Mouse (Mus musculus): ENCODE data around the gene Astn2.

Astn2 gene

DNA sequence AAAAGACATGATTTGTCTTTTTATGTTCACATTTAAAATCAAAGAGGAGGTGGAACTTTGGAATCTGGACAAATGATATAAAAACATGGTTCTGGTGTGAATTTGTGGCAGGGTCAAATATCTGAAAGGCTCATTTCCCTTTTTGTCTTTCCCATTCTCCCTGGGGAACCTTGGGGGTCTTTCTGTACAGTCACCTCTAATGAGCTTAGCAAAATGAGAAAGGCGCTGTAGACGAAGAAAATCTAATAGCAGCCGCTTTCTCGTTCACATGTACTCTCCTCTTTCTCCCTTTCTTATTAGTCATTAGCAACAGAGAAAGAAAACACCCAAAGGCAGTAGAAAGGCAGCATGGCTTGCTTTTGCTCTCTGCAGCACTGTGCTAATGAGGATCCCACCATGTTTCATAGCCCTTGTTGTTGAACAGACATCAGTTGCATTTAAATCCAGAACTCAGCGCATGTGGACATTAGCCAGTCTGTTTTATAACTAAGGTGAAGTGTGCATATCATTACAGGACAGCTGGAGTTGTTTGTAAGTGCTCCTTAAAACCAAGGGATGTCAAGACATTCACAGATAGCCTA lies 737.3 kb downstream of the Astn2 start:
- no peak for DNase-seq

DNA sequence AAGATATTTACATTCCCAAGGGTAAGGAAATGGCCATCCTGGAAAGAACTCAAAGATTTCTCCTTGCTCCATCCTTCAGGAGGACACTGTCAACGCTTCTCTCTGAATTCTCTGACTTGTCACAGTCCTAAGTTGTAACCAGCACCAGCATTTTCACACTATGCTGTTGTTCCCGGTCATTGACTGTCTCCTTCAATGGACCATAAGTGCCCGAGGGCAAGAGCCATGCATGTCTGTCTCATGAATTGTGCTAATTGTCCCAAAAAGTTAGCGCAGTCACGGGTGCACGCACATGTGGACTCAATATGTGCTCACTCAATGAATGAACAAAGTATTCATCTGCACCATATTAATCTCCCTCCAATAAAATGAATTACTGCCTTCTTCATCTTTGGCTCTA lies 741.2 kb downstream of the Astn2 start:
- no peak for DNase-seq

DNA sequence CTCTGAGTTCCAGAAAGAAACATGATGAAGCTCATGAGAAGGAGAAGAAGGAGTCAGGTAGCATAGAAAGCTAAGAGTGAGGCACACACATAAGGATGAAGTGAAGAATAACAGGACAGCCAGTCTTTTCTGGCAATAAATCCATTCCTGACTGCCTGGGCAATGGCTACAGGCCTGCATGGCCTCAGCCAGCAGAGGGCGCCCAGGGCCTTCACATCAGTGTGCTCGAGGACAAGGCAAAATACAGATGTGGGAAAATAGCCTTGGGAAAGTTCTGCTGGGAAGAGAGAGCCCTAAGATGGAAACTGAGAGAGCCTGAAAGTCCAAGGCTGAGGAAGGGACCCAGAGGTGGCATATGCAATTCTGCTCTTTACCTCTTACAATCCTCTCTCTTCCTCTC lies 749.7 kb downstream of the Astn2 start:
- peak; percentile 63 to 90 for DNase-seq

DNA sequence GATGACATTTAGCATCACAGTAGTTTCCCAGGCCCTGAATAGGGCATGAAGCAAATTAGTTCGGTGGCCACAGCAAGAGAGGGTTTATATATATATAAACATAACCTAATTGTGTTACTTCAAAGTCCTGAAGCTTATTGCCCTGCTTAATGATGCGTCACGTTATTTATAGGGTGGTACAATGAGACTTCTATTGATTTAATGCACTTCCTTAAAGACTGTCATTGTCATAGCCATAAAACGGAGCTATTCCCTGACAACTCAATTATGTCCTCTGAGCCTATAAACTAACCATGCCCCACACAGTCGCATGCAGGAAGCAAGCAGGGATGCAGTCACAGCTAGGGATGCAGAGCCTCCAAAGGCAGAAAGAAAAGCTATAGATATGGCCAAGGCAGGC lies 761.8 kb downstream of the Astn2 start:
- no peak for DNase-seq

DNA sequence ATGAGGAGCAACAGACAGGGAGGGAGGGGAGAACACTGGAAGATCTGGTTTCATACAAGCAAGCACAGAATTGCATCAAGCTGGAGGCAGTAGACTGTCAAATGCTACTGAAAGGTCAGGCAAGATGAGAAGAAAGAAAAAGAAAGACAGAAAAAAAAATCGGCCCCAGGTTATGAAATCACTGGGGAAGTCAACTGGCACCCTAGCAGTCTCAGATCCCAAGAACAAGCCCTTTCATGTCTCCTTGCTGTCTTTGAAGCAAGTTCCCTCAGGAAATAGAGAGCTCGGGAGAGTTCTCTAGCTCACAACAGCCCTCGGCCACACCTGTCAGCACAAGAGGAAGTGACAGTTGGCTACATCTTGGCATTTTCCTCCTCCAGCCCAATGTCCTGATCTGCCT lies 766.2 kb downstream of the Astn2 start:
- DNase-seq = no peak

DNA sequence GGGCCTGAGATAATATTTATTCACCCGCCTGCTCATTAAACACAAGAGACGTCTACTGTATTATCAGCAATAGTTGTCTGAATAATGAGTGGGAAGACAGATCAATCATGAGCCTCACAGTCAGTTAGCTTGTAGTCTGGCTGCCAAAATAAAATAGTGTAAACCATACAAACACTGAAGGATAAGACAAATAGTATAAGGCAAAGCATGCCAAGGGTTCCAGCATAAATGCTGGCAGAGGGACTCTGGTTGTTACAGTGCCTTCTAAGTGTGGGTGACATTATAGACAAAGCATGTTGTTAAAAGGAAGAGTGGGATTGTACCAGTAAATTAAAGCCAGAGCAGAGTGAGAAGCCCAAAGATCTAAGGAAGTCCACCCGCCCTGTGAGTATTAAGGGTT lies 784.3 kb downstream of the Astn2 start:
- DNase-seq = no peak

DNA sequence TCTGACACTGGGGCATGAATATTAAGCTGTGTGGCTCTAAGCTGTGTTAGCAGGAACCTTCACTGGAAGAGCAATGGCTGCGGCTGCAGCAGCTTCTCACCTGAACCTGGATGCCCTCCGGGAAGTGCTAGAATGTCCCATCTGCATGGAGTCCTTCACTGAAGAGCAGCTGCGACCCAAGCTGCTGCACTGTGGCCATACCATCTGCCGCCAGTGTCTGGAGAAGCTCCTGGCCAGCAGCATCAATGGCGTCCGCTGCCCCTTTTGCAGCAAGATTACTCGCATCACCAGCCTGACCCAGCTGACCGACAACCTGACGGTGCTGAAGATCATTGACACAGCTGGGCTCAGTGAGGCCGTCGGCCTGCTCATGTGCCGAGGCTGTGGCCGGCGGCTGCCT lies 791.3 kb downstream of the Astn2 start:
- no peak for DNase-seq

DNA sequence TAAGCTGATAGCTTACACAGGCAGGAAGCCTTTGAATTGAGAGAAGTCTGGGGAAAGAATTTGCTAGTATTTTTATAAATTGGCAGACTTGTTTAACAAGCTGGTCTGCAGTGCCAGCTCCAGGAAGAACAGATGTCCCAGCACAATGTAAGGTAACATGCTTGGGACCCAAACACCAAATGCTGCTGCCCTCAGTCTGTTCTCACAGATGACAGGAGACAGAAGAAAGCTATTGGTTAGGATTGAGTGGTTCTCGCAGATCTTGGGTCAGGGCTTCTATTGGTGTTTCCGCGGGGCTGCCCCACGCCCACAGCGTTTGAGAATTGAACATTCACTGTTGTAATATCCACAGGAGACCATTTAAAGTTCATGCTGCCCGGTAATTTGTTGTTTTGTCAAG lies 793.5 kb downstream of the Astn2 start:
- DNase-seq = no peak

DNA sequence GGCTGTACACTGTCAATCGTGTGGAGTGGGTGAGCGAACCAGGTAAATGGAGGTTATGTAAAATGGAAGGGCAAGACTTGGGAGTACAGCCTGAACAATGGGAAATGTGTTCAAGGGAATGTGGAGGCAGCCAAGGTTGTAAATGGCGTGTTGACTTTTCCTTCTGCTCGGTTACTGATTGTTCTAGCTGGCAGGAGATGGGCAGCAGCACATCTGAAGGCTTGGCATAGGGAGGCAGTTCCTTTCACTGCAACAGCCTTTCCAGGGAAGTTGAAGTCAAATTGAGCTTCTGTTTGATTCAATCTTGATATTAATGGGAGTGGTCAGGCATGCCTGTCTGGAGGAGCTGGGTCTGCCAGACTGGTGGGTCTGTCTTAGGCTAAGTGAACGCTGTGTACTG lies 794.1 kb downstream of the Astn2 start:
- DNase-seq = peak in 1 of 2 experiments; percentile 8

DNA sequence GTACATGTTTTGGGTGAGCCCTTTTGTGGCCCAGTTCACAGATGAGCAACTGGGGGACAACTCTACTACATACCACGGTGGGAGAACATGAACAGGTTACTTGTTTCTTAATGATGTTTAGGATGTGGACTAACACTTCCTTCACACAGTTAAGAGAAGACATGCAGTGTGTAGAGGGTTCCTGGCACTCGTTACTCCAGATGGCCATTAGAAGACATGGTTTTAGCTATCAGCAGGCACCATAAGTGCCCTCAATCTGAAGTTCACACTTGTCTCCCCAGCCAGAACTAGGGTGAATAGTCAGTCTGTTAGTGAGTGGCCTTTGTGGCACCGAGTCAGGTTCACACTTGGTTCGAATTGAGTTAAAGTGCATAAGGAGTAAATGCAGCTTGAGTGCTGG lies 796.3 kb downstream of the Astn2 start:
- no peak for DNase-seq

DNA sequence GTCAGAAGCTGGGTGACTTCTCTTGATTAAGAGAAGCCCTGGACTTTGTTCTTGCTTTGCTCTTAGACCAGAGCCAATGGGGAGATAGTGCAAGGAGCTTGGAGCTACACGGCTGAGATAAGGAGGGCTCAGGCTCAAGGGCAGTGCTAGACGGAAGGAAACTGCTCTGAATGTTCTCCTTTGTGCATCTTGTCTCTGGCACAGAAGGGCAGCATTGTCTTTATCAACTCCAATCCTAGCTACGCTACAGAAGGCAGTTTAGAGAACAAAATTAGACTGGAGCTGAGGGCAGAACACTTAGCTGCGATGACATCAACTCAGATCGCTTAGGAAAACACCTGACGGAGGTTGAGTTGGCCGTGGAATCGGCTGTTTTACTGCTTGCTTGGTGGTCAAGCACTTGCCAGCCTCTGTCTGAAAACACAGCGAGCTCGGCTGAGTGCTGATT lies 797.2 kb downstream of the Astn2 start:
- DNase-seq = peak in 1 of 2 experiments; percentile 5

DNA sequence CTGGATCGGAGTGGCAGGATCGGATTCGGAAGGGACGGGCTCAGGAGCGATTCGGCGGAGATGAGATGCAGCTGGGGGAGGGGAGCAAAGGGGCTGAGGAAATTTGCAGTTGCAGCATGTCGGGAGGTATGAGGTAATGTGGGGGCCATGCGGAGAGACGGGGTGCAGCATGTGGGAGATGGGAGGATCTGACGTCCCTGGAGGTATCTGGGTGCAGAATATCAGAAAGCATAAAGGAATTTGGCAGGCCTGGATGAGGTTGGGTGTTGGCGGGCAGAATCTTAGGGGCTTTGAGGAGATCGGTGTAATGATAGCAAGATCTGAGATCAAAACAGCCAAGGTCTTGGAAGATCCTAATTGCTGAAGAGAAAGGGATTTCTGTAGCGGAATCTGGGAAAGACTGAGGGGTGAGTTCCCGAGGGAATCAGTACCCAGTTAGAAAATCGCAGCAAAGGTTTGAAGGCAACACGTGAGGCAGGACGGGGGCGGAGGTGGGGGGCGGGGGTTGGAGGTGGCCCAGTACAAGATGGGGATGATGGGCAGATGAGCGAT lies 799.2 kb downstream of the Astn2 start:
- peak in 1 of 2 experiments; percentile 11 for DNase-seq

DNA sequence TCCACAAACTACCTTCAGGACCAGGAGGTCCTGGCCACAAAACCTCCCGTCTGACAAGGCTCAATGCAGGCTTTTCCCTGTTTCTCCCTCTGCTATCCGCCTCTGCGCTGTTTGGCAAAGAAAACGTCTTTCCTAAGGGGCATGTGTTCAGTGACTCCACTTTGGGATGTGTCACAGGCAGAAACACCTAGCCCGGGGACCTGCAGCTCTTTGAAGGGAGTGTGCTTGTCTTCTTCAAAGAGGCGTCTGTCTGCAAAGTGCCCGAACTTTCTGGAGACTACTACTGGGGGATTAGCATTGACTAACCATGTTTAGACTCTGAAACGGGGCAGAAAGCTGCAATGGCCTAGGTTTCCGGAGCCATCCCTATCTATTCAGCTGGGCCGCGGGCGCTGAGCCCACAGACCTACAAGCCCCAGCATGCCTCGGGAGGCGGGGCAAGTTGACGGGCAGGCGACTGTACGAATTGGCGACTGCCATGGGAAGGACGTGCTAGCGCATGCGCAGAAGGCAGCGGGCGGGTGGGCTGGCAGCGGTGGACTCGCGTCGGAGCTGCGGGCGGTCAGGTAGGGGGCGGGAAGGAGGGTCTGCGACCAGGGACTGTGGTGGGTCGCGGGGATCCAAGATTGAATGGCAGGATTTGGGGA lies 799.8 kb downstream of the Astn2 start, which contains the start of gene Trim32:
Gene Trim32 (plus strand): TSS at position 483 of the 647 bp plus-strand sequence.
- peak; percentile 98 to 100 for DNase-seq

DNA sequence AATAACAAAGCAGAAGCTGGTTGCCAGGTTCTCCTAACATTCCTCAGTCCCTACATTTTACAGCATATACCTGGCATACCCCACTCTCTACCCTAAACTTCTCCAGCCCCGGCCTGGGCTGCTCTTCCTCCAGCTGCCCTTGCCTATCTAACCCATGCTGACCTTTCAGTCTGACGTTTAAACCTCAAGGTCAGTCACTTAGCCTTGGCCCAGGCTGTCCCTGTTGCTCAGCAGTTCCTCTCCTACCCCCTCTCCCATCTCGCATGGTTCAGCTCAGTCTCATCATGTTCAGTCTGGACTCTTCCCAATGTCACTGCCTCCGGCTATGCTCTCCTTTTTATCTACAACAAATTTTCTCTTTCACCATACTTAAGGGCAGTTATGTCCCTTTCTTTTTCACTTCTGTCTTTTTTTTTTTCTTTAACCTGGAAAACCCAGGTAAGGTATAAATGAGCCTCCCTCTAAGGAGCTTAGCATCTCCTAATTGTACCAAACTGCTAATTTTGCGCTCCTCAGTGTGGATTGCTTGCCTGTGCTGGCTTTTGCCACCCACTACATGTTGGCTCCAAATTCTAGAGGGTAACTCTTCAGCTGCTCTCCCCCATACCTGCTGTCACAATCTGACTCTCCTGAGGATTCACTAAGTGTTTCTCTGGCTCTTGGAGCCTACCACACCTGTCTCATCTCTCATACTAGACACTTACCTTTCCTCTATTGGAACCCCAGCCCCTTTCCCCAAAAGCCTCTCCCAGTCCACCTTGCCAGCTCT lies 809.6 kb downstream of the Astn2 start:
- no peak for DNase-seq

DNA sequence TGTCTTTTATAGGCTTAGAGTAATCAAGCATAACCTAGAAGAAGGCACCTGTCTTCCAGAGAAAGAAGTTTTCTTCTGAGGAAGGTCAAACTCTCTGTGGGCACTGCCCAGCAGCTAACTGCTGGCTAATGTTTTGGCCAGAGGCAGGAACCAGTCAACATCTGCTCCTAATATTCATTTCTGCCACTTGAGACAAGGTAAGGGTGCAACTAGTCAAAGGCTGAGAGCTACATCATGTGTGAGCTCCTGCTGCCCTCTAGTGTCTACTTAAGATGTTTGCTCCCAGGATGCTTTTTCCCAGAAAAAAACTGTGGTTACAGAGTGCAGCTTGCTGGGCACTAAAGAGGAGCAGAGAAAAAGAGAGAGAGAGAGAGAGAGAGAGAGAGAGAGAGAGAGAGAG lies 814.6 kb downstream of the Astn2 start:
- DNase-seq = peak; percentile 49 to 58

DNA sequence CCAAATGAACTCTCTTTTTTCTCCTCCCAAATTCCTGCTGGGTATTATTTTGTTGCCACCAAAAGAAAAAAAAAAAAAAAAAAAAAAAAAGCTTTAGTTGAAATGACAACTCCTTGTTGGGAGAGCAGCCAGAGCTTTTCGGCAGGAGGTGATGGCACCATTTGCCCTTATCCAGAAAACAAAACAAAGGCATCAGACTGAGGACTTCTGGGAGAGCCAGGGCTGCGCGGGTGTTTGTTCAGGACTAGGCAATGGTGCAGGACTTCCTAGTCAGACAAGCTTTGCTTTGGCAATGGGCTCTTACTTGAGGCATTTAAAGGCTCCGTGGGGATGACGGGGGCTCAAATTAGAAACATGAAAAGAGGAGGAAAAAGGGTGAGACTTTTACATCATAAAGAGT lies 817.5 kb downstream of the Astn2 start:
- DNase-seq = no peak

DNA sequence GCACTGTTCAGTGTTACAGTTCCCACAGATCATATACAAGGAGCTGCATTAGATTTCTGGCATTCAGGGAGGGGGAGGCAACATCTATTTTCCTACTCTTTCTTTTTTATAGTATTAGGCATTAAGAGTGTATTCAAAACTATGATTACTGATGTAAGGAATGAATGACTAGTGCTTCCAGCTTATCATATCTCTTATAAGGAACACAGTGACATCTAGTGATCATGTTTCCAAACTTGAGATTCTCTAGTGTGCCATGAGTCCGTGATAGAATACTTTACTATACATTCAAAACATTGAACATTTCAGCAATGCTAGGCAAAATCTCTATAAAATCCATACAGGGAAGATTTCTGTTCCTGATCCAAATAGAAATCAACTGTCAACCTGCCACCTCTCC lies 824.2 kb downstream of the Astn2 start:
- DNase-seq = no peak

DNA sequence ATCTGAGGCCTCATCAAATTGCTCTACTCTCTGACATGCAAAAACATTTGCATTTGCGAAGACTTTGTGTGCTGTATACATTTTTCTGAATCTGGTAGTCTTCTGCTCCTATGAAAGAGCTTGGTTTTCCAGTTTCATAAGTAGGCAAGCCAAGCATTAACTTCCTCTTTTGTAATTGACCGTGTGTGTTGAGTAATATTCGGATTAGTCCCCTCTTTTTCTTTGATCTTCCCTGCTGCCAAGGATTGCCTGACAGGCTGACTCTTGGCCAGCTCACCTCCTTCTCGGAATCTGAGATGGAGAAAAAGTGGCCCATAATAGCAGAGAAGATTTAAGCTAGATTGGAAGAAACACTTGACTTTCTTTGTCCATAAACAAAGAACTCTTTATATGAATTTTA lies 838.9 kb downstream of the Astn2 start:
- DNase-seq = no peak

DNA sequence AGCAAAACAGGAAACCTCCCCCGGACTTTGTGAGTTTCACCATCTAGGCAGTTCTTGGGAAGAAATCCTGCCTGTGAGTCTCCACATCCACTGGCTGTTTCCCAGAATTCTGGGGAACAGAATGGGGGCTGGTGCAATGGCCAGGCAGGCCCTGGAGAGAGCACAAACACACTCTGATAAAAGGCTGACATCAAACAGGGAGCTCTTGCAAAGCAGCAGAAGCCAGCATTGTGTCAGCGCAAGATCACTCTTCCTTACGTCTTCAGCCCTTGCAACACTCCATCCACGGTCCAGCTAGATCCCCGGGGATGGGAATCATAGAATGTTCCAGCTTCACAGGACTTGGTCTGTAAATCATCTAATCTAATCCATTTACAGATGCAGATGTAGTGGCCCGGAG lies 855.9 kb downstream of the Astn2 start:
- DNase-seq = no peak

DNA sequence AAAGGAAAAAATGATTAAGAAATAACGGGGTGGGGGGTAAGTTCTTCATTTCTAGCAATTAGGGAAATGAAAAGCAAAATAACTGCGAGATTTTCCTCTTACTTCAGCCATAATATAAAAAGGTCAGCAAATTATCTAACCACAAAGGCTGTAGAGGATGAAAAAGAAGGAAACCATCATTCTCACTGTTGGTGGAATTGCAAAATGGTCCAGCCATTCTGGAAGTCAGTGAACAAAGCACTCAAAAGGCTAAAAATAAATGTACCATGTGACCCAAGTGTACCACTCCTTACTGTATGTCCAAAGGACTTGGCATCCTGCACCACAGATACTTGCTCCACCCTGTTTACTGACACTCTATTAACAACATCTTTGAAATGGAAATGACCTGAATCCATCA lies 858.8 kb downstream of the Astn2 start:
- no peak for DNase-seq

DNA sequence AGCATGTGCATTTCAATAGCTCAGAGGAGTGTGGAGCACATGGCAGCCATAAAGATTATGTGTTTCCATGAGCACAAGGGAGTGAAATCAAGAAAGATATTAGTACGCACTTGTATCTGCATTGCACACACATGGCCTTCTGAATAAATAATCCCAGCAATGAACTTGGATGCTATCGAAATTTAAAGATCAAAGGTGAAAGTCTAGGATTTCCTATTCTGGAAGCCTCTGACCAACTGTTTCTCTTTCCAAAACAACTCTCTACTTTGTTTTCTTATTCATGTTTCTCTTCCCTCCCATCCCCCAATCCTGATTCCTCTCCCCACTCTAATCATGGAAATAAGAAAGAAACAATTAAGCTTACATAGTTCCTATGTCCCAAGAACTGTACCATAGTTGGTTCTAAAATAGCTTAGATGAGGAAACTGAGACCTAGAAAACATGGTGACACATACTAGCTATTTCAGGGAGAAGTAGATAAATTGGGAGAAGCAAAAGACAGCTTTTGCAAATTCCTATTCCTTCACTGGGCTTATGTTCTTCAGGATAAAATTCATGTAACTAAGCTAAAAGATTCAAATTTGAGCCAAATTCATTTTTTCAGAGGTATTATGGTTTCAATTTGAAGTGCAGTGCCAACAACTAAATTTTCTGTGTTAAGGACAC lies 872.2 kb downstream of the Astn2 start:
- DNase-seq = no peak

DNA sequence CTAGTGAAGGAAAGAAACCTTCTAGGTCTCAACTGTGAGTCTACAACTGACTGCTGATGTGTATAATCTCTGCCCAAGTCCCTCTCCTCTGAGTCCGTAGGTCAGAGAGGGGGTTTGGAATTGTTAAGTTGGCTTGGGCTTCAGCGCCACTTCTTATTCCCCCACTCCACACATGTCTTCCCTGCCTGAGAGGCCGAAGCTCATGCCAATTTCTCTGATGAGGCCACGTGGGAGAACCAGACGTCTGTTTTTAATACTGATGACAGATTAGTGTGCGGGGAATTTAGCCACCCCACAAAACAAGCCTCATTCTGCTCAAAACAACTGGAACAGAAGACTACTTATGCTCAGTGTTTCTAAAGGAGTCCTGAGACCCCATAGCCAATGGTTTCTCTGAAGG lies 872.8 kb downstream of the Astn2 start:
- DNase-seq = no peak

DNA sequence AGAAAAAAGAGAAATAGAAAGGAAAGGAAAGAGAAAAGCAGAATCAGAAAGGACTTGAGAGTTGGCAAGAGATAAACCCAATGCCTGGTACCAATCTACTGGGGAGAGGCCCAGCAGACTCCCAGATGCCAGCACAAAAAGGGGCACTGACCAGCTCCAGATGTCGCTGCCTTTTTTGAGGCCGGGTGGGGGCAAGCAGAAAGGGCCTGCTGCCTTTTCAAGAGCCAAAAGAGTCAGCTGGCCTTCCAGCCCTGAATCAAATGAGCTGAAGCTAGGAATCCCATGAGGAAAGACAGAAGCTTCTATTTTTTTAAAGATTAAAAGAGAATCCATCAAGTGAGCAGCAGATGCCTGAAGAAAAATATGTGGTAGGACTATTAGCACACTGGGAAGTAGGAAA lies 873.5 kb downstream of the Astn2 start:
- DNase-seq = no peak
